Mouse (Mus musculus) small intestine, adult 2 months (tissue): ENCODE measurements around the gene Tsc22d1. TPM values are rescaled to one million over a fixed set of nuclear protein-coding genes. Genes with fewer than 3 reads are reported as not detected.

Source experiments
- H3K27ac ChIP-seq: fragments of 200-500 bp; 2 replicates; pipeline ENCODE4 v1.5.1; 2012; ENCODE audit warnings: low read depth, low read length, control low read depth, inconsistent platforms; ENCODE audit not compliant: insufficient read depth
- H3K27me3 ChIP-seq: fragments of 200-500 bp; 2 replicates; pipeline ENCODE4 v1.6.1; 2012; ENCODE audit warnings: mild to moderate bottlenecking, moderate library complexity, low read length, inconsistent platforms; ENCODE audit not compliant: control insufficient read depth, insufficient read depth
- H3K36me3 ChIP-seq: fragments of 200-500 bp; 2 replicates; pipeline ENCODE4 v1.6.1; 2012; ENCODE audit warnings: mild to moderate bottlenecking, low read length, control low read depth, inconsistent platforms; ENCODE audit not compliant: control insufficient read depth, insufficient read depth
- H3K4me1 ChIP-seq: fragments of 200-500 bp; 2 replicates; pipeline ENCODE4 v1.6.1; 2012; ENCODE audit warnings: low read length, inconsistent platforms, mixed read lengths; ENCODE audit not compliant: control insufficient read depth, insufficient read depth, insufficient read length
- H3K4me3 ChIP-seq: fragments of 200-500 bp; 2 replicates; pipeline ENCODE4 v1.5.1; 2012; ENCODE audit warnings: low read depth, mild to moderate bottlenecking, control low read depth, inconsistent platforms, low read length, moderate library complexity
- CTCF ChIP-seq: fragments of 200-500 bp; IDR thresholded peaks from 2 replicates; pipeline ENCODE4 v1.5.1; 2012; ENCODE audit warnings: low read depth, mild to moderate bottlenecking, control low read depth, inconsistent platforms, low read length, moderate library complexity, mixed read lengths; ENCODE audit not compliant: insufficient replicate concordance, insufficient read length; ENCODE audit errors: extremely low read depth
- POLR2A ChIP-seq: fragments of 200-500 bp; IDR thresholded peaks from 2 replicates; pipeline ENCODE4 v1.6.1; 2012; ENCODE audit warnings: low read depth, mild to moderate bottlenecking, control low read depth, inconsistent platforms, low read length, moderate library complexity
- WGBS: fragments of 180-500 bp; shearing (Covaris S2); methylation state at CpG from one replicate; pipeline ENCODE4 v1.1.7; 2018; 5-methylcytosine and 5-hydroxymethylcytosine counted together
- polyA plus RNA-seq: library from polyadenylated mRNA; depleted of rRNA; stranded (reverse); fragments of >200 nt; gene quantifications from 2 replicates; pipeline ENCODE4 v1.2.3, GENCODE M21; 2012; rRNA removed

The Tsc22d1 gene
- polyA plus RNA-seq, 1 experiment = 254 TPM

- no peaks in the 10 kb centered on the region for H3K36me3 ChIP-seq
- H3K27ac ChIP-seq = no peak within 1 kb of the TSS
- peaks cover 6% of the 10 kb centered on the region; the same call in 1 of the 2 replicates for H3K27me3 ChIP-seq
- peaks cover 6% of the 10 kb centered on the region for H3K4me1 ChIP-seq
- H3K4me3 ChIP-seq = peak within 1 kb of the TSS; percentile 75
- 12% methylated on average over 17 of the region's 17 CpGs for WGBS
- TF ChIP-seq POLR2A (no peak), CTCF (no peak)
Observed at GRCm38 (mm10) chr14:76556852-76557208, 142.1 kb downstream of the Tsc22d1 start, which contains the start of gene Serp2. TSS of gene Serp2 (minus strand) at chr14:76556889.

Other genes starting within 250 kb of the Tsc22d1 start
- 2.0 TPM in 2 replicates for gene Serp2, start 141.9 kb downstream of the Tsc22d1 start, polyA plus RNA-seq